Mouse (Mus musculus) c-Kit-positive CD71-negative TER-119-negative erythroid progenitor cells, embryonic 14.5 days (primary cell): ENCODE results near the gene Etl4.
"Not testable (repeated sequence)": the region's sequence is repeated elsewhere in the genome, so short reads cannot be mapped to it uniquely, and the experiment has no call there.

Experiments
- DNase-seq: peaks from one replicate; pipeline ENCODE4 v3.0.0-alpha.2; 2013; ENCODE audit warnings: low read depth

Etl4 gene

DNA sequence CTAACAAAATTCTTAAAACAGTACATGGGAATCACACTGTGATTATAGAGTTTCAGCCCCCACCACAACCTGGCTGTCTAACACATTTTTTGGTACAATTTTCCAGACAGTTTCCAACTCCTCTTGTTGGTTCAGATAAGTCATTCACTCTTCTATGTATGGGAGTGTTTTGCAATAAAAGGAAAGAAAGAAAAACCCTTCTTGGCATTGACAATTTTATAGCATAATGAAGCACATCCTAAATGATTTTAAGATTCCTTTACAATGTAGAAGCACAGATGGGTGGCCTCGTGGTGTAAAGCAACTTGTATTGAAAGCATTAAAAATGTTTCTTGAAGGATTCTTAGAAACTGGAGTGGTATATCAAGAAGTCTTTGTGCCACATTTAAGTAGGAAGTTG lies 415.4 kb downstream of the Etl4 start:
- no peak for DNase-seq

DNA sequence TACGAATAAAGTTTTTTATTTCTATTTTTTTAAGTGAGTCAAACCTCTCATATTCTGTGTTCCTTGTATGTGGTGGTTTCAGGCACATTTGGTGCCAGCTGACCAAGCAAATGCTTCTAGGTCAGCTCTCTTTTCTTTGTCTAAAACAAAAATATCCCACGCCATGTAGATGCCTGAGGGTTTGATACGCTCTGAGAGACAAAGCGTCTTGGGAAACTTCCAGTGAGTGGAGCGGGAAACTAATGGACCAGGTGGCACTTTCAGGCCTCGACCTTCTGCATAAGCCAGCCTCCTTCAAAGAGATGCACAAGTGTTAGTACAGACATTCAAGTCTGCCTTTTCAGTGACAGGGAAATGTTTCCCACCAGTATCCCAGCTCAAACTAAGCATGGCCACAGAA lies 426.6 kb downstream of the Etl4 start:
- no peak for DNase-seq

DNA sequence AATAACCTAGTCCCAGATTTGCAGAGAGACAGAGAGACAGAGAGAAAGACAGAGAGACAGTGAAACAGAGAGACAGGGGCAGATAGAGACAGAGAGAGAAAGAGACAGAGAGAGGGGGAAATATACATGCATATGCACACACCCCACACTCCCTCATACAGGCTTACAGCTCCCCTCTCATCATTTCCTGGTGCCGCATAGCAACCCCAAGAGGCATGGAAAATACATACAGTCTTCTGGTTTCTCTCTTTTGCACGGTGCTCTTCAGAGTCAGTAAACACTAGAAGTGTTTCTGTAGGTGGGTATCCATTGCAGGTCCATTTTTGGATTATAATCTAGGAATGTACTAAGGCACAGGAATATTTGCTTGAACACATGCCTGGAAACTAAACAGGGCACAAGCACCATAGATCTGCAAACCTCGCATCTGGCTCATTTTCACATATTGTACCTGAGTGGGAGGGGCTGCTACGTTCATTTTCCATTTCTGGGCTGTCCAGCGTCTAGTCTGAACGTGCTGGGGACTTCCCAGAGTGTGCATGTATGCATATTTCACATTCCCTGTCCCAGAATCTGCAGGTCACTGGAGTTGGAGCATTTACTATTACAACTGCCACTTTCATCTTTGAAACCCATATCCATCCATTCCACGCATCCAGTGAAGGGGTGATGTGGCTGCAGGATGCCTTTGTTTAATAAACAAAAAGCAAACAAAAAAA lies 429.6 kb downstream of the Etl4 start:
- no peak for DNase-seq

DNA sequence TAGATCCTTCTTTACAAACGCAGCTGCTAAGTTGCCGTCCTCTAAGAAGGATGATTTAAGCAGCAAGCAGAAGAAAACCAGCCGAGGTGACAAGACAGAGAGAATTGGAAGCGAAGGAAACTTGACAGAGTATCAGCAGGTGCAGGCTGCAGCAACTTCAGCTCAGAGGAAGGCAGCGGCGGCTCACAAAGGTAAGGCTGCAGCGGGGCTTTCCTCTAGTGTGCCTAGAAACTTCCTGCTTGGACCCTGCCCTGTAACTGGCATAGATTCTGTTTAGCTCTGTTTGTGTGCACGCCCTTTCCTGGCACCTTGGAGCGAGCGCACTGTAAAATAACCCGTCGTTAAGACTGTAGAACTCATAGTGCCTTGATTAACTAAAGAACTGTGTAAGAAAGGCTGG lies 430.3 kb downstream of the Etl4 start:
- no peak for DNase-seq

DNA sequence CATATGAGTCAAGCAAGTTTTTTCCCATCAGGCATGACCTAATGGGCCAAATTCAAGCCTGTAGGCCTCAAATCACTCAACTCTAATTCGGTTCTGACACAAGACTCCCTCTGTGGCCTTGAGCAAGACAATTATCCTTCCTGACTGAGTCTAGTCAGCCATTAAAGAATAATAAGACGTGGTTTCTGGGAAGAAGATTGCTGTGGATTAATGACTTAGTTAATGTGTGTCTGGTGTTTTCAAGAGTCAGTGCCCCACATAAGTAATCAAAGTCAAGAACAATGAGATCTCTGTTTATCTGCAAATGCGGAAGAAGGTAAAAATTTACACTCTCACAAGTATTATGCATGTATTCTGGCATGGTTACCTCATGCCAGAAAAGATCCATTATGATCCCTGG lies 437.3 kb downstream of the Etl4 start:
- DNase-seq: no peak

DNA sequence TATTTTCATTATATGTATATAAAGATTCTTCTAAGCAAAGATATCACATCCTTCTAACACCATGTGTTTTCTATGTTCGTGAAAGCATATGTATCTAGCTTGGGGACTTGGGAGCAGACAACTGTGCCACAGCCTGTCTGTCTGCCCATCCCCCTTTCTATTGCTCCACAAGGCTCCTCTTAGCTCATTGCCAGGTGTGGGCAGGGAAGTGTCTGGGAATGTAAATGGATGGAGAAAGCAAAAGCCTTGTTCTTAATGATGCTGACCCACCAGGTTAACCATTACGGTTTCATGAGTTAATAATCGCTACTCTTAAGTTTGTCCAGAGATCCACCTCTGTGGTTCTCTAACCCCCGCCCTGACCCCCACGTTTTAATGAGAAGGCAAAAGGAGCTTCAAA lies 439.7 kb downstream of the Etl4 start:
- DNase-seq: no peak

DNA sequence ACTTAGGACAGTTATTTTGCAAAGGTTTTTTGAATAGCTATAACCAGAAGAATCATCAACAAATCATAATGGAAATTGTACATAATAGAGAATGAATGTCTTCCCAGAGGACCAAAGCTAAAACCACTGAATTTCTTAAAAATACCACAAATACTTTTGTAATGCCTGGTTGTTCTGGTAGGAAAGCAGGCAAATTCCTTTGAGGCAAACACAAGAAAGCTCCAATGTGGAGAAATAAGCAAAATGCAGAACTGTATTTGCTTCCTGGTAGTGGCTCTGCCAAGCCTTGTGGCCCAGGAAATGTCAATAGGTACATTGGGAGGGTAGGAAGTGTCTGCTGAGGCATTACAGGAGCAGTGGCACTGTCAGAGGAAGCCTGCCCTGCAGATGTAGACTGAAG lies 443.2 kb downstream of the Etl4 start:
- no peak for DNase-seq

DNA sequence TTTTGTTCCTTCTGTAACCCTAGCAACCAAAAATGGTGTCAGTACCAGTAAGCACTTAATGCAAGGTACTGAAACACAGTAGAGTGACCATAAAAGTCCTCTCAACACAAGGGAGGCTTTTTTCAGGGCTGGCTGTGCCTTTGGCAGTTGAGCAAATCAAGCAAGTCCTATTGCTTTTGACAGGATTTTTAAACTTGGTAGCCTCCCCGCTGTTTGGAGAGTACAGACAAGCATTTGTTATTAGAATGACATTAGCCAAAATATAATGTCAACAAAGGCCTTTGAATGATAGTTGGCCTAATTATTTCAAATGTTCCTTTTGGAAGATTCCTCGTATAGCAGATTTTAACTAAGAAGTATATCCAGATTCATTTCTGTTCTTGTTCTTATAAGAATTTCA lies 467.4 kb downstream of the Etl4 start:
- DNase-seq: no peak

DNA sequence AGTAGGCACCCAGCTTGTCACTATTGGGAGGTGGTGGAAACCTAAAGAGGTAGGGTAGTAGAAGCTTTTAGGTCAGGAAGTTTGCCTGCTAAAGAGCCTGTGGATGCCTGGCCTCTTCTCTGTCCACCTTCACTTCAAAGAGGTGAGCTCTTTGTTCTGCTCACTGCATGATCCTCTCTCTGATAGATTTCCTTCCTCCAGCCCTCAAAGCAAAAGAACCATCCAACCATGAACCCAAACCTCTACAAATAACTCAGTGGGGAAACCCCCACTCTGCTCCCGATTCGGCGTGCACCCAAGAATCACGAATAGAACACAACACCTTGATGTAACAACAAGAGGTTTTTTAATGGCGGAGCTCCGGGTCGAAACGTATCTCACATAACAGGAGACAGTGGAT lies 471.3 kb downstream of the Etl4 start:
- not testable (repeated sequence) for DNase-seq

DNA sequence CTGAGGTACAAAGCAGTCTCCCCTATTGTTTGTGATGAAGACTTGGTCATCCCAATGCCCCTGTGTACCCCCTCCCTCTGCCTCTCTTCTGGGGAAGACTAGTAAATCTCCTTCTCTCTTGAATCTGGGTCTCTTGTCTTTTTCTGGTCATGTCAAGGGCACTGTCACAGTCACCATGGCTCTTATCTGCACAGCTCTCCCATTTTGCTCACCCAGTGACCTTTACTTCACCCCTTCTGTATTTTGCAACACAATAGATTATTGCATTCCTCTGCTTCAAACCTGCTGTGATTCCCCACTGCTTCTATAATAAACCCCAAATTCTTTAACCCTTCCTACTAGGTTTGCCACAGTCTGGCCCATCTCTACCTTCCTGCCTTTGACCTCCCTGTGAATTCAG lies 484.5 kb downstream of the Etl4 start:
- no peak for DNase-seq

DNA sequence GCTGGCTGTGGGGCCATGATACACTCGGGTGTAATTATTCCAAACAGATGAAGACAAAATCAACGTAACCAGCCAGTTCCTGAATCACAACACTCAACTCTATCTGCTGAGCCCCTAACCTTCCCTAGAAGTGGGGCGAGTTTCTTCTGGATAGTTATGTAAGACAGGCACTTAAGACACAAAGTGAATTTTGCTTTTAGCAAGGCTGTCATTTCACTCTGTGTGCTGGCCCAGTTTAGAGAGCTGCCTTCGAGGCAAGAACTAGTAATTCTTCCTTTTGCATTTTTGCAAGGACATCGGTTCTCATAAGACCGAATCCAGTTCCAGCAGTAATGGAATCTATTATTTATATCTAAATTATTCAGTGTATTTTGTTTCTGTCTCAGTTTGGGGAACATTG lies 487.4 kb downstream of the Etl4 start:
- no peak for DNase-seq

DNA sequence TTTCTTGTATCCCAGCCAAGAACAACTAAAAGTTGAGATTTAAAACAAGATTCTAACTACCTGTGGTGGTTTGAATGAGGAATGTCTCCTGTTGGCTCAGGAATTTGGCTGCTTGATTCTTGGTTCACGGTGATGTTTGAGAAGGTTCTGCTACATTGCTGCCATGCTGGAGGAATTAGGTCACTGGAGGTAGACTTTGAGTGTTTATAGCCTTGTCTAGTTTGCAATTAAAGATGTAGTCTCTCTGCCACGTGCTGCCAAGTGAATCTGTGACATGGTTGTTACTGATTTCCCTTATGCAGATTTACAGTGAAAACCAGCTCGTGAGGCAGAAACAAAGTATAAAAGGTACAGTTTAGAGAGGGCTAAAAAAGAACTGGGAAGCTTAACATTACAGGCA lies 491.0 kb downstream of the Etl4 start:
- DNase-seq: no peak

DNA sequence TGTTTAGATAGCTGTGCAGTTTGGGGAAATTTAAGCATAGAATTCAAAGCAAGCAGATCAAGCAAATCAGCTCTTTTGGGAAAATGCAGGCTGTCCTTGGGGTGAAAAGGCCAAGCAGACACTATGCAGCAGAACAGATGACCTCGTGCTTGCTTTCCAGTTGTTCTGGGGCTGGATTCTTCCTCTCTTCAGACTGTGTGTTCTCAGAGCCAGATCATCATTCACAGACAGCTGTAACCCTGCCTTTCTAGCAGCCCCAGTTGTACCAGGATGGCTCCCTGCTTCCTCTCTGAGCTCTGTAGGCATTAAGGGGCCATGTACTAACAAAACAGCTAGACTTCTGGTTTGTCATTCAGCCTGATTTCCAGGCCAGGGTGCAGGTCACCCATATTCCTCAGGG lies 494.8 kb downstream of the Etl4 start:
- DNase-seq: no peak

DNA sequence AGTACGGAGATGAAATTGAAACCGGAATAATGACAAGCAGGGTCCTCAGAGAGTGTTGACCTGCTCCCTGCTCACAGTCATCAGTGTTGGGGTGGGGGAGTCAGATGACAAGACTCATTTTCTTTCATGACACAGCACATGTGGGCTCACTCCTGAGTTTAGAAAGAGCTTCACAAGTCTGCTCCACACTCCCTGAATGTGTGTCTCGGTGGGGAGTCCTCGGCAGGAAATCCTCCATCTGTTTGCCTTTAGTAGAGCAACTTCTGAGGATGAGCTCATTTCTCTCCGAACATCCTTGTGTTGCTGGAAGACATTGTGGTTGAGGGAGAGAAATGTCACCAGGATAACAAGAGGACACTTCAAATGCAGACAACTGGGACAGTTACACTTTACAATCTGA lies 497.5 kb downstream of the Etl4 start:
- DNase-seq: no peak

DNA sequence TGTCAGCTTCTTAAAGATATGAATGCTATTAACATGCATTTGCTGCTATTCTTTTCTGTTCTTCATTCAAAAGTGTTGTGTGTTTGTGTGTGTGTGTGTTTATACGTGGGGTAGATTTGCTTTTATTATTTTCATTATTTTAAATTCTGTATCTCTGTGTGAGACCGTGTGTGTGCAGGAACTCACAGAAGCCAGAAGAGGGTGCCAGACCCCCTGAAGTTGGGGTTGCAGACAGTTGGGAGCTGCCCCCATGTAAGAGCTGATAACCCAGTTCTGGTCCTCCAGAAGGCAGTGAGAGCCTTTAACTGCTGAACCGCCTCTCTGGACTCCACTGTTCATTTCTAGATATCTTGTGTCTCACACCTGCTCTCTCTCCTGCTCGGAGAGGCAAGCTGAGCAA lies 505.3 kb downstream of the Etl4 start:
- DNase-seq: no peak

DNA sequence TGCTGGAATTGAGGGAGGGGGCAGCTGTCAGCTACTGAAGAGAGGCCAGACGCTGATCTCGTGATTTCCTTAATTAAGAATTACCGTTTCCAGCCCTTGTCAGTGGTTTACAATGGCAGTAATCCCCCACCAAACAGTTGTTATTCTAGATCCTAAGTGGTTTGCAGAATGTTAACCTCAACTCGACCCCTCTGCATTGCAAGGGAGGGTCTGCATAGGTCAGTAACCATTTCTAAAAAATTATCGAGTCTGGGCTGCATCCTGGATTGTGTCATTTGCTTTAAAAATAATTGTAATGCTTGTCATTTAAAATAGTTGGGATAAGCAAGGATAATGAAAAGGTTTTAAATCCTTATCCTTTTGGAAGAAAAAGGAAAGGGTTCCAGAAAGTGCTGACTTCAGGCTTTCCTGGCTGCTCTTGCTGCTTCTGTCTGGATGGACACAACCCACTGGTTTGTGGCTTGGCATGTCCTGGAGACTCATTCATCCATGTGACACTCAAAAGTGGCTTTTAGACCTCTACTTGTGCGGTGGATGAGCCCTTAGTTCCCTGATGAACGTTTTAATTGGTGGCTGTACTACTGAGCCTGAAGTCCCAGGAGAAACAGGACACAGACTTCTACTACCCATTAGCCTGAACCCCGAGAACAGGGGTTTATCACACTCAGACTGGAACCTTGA lies 507.5 kb downstream of the Etl4 start:
- no peak for DNase-seq

DNA sequence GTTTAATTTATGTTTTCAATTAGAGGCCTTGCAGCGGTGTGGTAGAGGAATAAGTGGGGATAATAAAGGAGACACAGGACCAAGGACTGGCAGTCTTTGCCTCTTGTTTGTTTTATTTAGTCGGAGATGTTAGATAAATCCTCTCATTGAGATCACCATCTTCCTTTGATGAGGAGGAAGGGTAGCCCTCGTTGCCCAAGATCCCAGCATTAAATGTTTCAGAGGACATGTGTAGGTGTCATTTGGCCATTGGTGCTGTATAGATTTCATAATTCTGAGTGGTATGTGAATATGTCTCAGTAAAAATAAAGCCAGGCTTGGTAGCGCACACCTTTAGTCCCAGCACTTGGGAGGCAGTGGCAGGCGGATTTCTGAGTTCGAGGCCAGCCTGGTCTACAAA lies 508.4 kb downstream of the Etl4 start:
- DNase-seq: no peak

DNA sequence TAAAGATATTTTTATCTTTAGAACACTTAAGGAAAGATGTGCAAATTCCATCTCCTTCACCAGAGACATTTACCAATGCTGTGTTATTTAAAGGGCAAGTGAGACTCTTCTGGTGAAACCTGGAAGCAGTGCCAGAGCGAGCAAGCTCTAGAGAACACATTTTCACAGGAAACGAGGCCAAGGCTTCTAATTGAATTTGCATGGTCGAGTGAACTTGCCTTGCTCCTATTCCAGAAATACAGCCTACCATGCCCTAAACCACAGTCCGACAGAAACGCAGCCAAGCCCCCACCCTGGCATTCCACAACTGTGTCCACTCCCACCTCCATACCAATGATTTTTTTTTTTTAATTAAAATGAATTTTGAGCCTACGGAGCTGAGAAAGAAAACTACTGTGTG lies 510.4 kb downstream of the Etl4 start:
- no peak for DNase-seq

DNA sequence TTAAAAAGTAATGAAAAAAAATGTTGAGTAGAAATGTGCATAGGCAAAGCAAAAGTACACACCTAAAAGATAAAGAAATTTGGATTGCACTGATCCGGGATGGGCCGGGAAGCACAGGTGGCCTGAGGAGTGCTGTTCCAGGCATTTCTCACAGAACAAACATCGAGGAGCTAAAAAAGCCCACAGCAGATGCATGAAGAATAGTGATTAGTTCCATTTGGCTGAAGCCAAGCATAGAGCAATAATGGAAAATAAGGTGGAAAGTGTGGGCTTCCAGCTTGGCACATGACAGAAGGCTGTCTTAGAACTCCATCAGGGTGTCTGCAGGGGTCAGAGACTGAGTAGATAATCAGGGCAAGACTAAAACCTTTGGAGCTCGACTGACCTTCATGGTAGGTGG lies 512.7 kb downstream of the Etl4 start:
- no peak for DNase-seq

DNA sequence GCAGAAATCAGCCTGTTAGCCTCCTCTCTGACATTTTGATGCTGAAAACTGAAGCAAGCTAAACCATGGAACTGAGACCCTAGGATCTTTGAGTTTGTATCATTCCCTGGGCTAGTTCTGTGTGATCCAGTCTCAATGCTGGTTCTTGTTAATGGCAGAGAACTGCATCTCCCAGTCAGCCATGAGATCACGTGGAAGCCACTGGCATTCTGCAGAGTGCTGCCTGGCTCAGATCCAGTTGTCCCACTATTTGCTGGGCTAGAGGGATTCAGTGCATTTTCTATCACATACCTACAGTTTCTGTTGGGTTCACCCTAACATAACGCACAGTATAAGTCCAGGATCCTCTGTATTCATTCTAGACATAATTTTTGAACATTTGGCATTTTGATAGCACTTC lies 524.1 kb downstream of the Etl4 start:
- DNase-seq: no peak

DNA sequence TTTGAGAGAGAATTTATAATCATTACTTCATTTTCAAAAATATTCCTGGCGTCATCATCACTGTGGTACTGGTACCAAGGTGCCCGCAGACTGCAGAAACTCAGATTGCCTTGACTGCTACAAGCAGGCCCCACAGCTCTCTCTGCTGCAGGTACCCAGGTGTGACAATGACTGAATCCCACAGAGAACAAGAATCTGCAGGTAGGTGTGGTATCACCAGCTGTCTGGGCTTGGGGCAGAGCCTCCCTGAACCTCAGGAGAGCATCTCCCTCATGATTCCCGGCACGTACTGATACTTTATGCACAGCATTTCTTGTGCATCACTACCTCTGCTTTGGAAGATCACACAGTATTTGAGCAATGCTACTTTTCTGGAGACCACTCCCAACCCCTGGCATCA lies 526.0 kb downstream of the Etl4 start:
- DNase-seq: no peak

DNA sequence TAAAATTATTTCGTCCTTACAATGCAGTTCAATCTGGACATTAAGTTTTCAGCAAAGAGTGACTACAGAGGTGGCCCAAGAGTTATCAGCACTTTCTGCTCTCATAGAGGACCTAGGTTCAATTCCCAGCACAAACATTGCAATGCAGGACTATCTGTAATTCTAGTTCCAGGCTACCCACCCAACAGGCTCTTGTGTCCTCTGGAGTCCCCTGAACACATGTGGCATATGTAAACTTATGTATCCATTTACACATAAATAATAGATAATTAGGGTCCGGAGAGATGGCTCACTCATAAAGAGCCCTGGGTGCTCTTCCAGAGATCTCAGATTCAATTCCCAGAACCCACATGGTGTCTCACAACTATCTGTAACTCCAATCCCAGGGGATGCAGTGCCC lies 533.2 kb downstream of the Etl4 start:
- DNase-seq: no peak

DNA sequence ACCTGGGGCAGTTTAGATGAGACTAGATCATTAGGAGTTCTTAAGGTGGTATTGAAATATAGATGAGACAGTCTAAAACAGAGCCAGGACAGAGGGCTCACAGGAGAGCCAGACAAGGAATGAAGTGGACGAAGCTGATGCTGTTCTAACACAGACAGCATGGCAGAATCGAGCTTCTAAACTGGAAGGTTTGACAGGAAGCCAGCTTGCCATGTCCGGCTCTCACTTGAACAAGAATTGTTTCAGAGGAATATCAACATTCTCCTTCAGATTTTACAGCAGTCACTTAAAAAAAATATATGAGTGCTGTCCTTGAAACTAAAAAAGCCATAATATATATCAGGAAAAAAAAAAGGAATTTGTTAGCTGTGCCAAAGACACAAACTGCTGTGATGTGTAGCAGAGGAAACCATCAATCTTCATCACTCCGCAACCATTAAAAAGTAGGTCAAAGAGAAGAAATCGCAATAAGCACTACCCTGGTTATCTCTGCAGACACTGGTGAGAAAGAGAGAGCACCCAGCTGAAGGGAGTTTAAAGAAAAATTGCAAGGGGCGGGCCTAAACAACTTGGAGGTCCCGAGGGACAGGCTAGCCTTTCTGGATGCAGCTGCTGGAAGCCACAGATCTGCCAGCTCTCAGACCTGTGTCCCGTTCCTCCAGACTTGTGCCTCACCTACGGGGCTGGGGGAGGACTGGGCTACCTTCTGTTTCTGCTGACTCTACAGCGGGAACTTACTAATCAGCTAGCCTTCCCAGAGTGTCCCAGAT lies 534.3 kb downstream of the Etl4 start:
- DNase-seq: no peak
